Mouse (Mus musculus) CD4-positive, CD25-positive, alpha-beta regulatory T cell, adult 4 months (primary cell): ENCODE results near the gene Antxr2. TPM values are rescaled to one million over a fixed set of nuclear protein-coding genes. Genes with fewer than 3 reads are reported as not detected.

Source experiments
- polyA plus RNA-seq, 2 experiments: library from polyadenylated mRNA; unstranded; fragments of 100-300 nt; shearing (Covaris generic); gene quantifications; one replicate each; pipeline ENCODE4 v1.2.1; 2017

The Antxr2 gene
- polyA plus RNA-seq, 2 experiments from 2014 or later = 11.5 to 12.6 TPM

Other genes with a start within 250 kb of the Antxr2 start
- gene Prdm8, start 136.2 kb upstream of the Antxr2 start, polyA plus RNA-seq = not detected
- gene Fgf5, start 223.1 kb upstream of the Antxr2 start, polyA plus RNA-seq = not detected